Mouse (Mus musculus) spleen, postnatal 36 days (tissue): Measurements from ENCODE around the gene Pnldc1.
"Not testable (repeated sequence)": the region's sequence is repeated elsewhere in the genome, so short reads cannot be mapped to it uniquely, and the experiment has no call there.

Source experiments
- DNase-seq, 2 experiments: peaks; one replicate each; pipeline ENCODE4 v3.0.0; 2022; ENCODE audit warnings: low spot score in 2 of 2, mixed read lengths in 1 of 2

Pnldc1 gene

GRCm38 (mm10) chr17:12909361-12910280 is at the start of gene Pnldc1:
Gene Pnldc1, minus strand, starts transcription at chr17:12910230.
- DNase-seq = no peak

- not testable (repeated sequence) for DNase-seq
These were observed 49.3 kb upstream of the Pnldc1 start for GRCm38 (mm10) chr17:12959377-12959776.

- DNase-seq = no peak
These were observed 46.6 kb upstream of the Pnldc1 start for GRCm38 (mm10) chr17:12956664-12957063.

GRCm38 (mm10) chr17:12949669-12950068 is 39.6 kb upstream of the Pnldc1 start:
- no peak for DNase-seq

- no peak for DNase-seq
These were observed 32.6 kb upstream of the Pnldc1 start for GRCm38 (mm10) chr17:12942459-12943162.

GRCm38 (mm10) chr17:12941543-12942260 is 31.7 kb upstream of the Pnldc1 start:
- DNase-seq = no peak

GRCm38 (mm10) chr17:12940151-12940805 is 30.2 kb upstream of the Pnldc1 start, which contains the start of gene Acat3:
Gene Acat3, minus strand, starts transcription at chr17:12940600.
- no peak for DNase-seq

GRCm38 (mm10) chr17:12939377-12940148 is 29.5 kb upstream of the Pnldc1 start:
- not testable (repeated sequence) for DNase-seq

GRCm38 (mm10) chr17:12938077-12938476 is 28.0 kb upstream of the Pnldc1 start:
- DNase-seq = no peak

GRCm38 (mm10) chr17:12937412-12937970 is 27.5 kb upstream of the Pnldc1 start:
- no peak for DNase-seq

GRCm38 (mm10) chr17:12935719-12936118 is 25.7 kb upstream of the Pnldc1 start:
- no peak for DNase-seq

GRCm38 (mm10) chr17:12931576-12931975 is 21.5 kb upstream of the Pnldc1 start:
- DNase-seq = not testable (repeated sequence)

GRCm38 (mm10) chr17:12925703-12926180 is 15.7 kb upstream of the Pnldc1 start:
- no peak for DNase-seq

- DNase-seq = no peak
These were observed 15.0 kb upstream of the Pnldc1 start for GRCm38 (mm10) chr17:12925001-12925400.

GRCm38 (mm10) chr17:12921073-12921472 is 11.0 kb upstream of the Pnldc1 start:
- peak; percentile 50 to 52 for DNase-seq

GRCm38 (mm10) chr17:12916588-12917380 is 6.8 kb upstream of the Pnldc1 start:
- peak; percentile 33 to 54 for DNase-seq

GRCm38 (mm10) chr17:12915881-12916583 is 6.0 kb upstream of the Pnldc1 start, which contains the start of gene Mrpl18:
Gene Mrpl18, minus strand, starts transcription at chr17:12916345.
- DNase-seq = peak; percentile 99

GRCm38 (mm10) chr17:12915488-12915880 is 5.5 kb upstream of the Pnldc1 start, which contains the start of gene Tcp1:
Gene Tcp1, plus strand, starts transcription at chr17:12915701.
- no peak for DNase-seq
